Mouse (Mus musculus) kidney, embryonic 16.5 days (tissue): ENCODE results near the gene Usp53. TPM values are rescaled to one million over a fixed set of nuclear protein-coding genes. Genes with fewer than 3 reads are reported as not detected.

ENCODE experiments used
- ATAC-seq: fragments of 200-750 bp; cut with Nextera tagmentation; 2 replicates; pipeline ENCODE4 v1.8.0; 2017; ENCODE audit warnings: moderate TSS enrichment; ENCODE audit not compliant: low FRiP score, low TSS enrichment
- H3K27ac ChIP-seq: fragments of 300-500 bp; sonication (generic); 2 replicates; pipeline ENCODE4 v1.5.1; 2014; ENCODE audit warnings: low read length
- H3K27me3 ChIP-seq: fragments of 300-500 bp; sonication (generic); 2 replicates; pipeline ENCODE4 v1.6.1; 2014; ENCODE audit warnings: low read length, control low read depth, mixed read lengths; ENCODE audit not compliant: insufficient read depth
- H3K36me3 ChIP-seq: fragments of 300-500 bp; sonication (generic); 2 replicates; pipeline ENCODE4 v1.6.1; 2014; ENCODE audit warnings: low read length, control low read depth, mixed read lengths; ENCODE audit not compliant: insufficient read depth
- H3K4me1 ChIP-seq: fragments of 300-500 bp; sonication (generic); 2 replicates; pipeline ENCODE4 v1.6.1; 2014; ENCODE audit warnings: low read length, control low read depth, mixed read lengths; ENCODE audit not compliant: insufficient read depth
- H3K4me2 ChIP-seq: fragments of 300-500 bp; sonication (generic); replicated peaks from 2 replicates; pipeline ENCODE4 v1.6.1; 2014; ENCODE audit warnings: low read depth, low read length
- H3K4me3 ChIP-seq: fragments of 300-500 bp; sonication (generic); 2 replicates; pipeline ENCODE4 v1.5.1; 2014; ENCODE audit warnings: mild to moderate bottlenecking, low read length
- H3K9ac ChIP-seq: fragments of 300-500 bp; sonication (generic); replicated peaks from 2 replicates; pipeline ENCODE4 v1.6.1; 2014; ENCODE audit warnings: low read length
- H3K9me3 ChIP-seq: fragments of 300-500 bp; sonication (generic); 2 replicates; pipeline ENCODE4 v1.6.1; 2016; ENCODE audit warnings: low read length, control low read depth
- whole genome bisulfite sequencing: fragments of 180-500 bp; shearing (Covaris S2); extraction: QIAGEN DNeasy Blood & Tissue Kit; methylation state at CpG from one replicate; pipeline ENCODE4 v1.1.7; 2014; 5-methylcytosine and 5-hydroxymethylcytosine counted together
- microRNA-seq: library from miRNA; unstranded; fragments of <30 nt; microRNA quantifications from one replicate; pipeline ENCODE4, GENCODE M21; 2016
- polyA plus RNA-seq: library from polyadenylated mRNA; unstranded; fragments of >200 nt; fragmentation: Nextera tagmentation; extraction: Ambion mirVana; gene quantifications from 2 replicates; pipeline ENCODE4 v1.2.1, GENCODE M21; 2015

The Usp53 gene
- polyA plus RNA-seq, 1 experiment from 2014 or later, result 14.4 TPM

DNA sequence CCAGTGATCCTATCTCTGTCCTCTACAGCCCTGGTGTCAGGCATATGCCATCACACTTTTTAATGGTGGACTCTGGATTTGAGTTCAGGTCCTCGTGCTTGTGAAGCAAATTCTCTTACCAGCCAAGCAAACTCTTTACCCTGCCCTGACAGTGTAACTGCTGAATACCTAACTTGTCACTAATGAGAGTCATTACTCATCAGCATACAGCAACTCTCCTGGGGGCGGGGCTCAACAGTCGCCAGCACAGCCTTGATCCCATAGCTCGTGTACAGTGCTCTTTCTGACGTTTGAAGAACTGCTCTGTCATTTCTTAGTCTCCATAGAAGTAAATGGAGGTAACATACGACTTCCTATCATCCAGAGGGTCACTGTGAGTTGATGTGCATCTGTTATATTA is 86.1 kb downstream of the Usp53 start:
- Histone ChIP-seq H3K27ac (no peak overlapping the region), H3K9ac (no peak overlapping the region), H3K4me3 (no peak overlapping the region), H3K4me1 (no peaks in the 10 kb centered on the region), H3K4me2 (no peak overlapping the region), H3K27me3 (no peaks in the 10 kb centered on the region), H3K36me3 (no peaks in the 10 kb centered on the region), H3K9me3 (no peaks in the 10 kb centered on the region)
- WGBS, result 58% methylated on average over 6 of the region's 6 CpGs
- no peak for ATAC-seq

DNA sequence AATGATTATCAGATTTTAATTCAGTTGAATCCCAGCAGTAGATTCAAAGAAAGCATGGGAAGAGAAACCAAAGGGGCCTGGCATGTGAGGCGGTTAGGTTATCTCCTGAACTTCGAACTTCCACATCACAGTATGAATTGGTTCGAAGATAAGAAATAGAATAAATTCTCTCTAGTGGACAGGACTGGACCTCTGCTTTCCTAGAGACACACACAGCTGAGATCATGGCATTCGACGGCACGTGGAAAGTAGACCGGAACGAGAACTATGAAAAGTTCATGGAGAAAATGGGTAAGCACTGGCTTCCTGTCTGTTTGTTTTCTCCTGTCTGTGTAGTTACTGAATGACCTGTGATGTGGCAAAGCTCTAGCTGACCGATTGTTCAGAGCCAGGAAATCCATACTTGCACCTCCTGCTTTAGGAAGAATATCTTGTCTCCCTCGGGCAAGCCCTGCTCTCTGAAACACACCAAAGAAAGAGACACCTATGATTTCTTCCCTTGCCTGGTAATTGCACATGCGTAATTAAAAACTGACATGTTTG is 89.0 kb downstream of the Usp53 start:
- WGBS, result 82% methylated on average over 11 of the region's 11 CpGs
- H3K9me3 ChIP-seq, result no peaks in the 10 kb centered on the region
- H3K36me3 ChIP-seq, result no peaks in the 10 kb centered on the region
- H3K9ac ChIP-seq, result no peak overlapping the region
- H3K27ac ChIP-seq, result no peak overlapping the region
- H3K4me1 ChIP-seq, result no peaks in the 10 kb centered on the region
- H3K27me3 ChIP-seq, result no peaks in the 10 kb centered on the region
- ATAC-seq, result no peak
- H3K4me2 ChIP-seq, result no peak overlapping the region
- no peak overlapping the region for H3K4me3 ChIP-seq

DNA sequence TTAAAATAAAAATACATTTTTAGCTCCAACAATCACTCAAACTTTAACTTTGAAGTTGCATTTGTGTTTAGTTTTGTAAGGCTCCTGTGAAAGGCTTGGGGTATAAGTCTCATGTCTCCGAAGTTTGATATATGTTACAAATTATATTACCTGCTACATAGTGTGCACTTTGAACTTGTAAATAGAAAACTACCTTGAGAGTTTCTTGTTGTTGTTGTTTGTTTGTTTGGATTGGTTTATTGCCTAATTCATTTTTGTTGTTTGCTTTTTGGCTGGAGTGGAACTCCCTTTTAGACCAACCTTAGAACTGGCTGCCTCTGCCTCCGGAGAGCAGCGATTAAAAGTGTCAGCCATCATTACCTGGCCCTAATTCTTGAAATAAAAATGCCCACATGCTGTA is 89.5 kb downstream of the Usp53 start, which contains the start of gene Fabp2:
Gene Fabp2 (plus strand): TSS at position 301 of the 400 bp plus-strand sequence.
- no peak within 1 kb of the TSS for H3K27ac ChIP-seq

DNA sequence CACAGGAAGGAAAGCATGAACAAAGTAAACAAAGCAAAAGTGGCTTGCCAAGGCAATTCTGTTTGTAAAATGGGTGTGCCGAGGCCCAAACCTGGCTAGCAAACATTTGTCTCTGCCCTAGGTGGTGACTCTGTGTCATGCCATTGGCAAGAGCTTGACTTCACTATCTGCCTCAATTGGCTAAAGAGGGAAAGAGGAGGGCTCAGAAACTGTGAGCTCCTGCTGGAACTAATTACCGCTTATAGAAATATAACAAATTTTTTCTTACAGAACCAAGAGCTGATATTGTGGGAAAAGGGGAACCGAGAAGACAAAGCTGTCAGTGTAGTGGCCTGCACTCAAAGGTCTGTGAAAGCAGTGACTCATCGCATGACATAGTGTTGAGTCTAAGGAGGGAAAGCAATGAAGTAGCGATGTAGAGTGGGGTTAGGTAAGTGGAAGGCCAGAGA is 95.9 kb downstream of the Usp53 start:
- Histone ChIP-seq H3K9ac (no peak overlapping the region), H3K4me3 (no peak overlapping the region), H3K36me3 (no peaks in the 10 kb centered on the region), H3K4me1 (no peaks in the 10 kb centered on the region), H3K4me2 (no peak overlapping the region), H3K9me3 (no peaks in the 10 kb centered on the region), H3K27ac (no peak overlapping the region), H3K27me3 (no peaks in the 10 kb centered on the region)
- no peak for ATAC-seq
- 80% methylated on average over 5 of the region's 5 CpGs for WGBS

More for the DNA sequence above, 89.5 kb downstream of the Usp53 start, which contains the start of gene Fabp2:
- no peaks in the 10 kb centered on the region for H3K27me3 ChIP-seq
- no peaks in the 10 kb centered on the region for H3K4me1 ChIP-seq
- WGBS, result 87% methylated on average over 3 of the region's 3 CpGs
- no peaks in the 10 kb centered on the region for H3K36me3 ChIP-seq
- no peak within 1 kb of the TSS for H3K4me2 ChIP-seq
- ATAC-seq, result no peak
- H3K9ac ChIP-seq, result no peak within 1 kb of the TSS
- H3K9me3 ChIP-seq, result no peaks in the 10 kb centered on the region
- no peak within 1 kb of the TSS for H3K4me3 ChIP-seq

DNA sequence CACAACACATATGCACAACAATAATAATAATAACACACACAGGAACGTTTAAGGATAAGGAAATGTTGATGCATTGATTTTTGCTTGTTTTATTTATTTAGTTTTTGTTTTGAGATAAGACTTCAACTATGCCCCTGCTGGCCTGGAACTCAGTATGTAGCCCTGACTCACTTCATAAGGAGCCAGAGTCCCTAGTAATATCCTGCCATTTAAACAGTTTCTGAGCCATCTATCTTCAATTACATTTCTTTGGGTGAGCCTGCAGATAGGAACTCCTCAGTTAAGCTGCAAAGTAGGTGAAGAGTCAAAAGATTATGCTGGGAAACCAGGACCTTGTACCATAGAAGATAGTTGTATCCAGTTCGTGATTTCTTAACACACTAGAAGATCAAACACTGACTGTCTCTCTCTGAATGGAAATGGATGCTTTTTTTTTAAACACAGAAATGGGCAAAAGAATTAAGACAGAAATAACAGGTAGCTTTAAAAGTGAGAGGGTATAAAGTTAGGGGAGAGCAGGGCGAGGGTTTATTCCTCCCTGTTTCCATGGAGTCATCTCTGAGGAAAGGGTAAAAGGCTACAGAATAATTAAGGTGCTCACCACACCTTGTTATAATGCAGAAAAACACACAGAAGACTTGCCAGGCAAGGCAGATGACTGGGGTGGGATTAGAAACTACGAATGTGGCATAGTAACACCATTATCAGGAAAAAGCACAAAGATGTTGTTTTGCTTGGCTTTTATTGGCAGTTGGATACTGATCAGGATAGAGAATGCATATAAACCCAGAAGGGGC is 96.6 kb downstream of the Usp53 start:
- no peak overlapping the region for H3K4me2 ChIP-seq
- no peak overlapping the region for H3K9ac ChIP-seq
- no peaks in the 10 kb centered on the region for H3K9me3 ChIP-seq
- no peaks in the 10 kb centered on the region for H3K4me1 ChIP-seq
- H3K27me3 ChIP-seq, result no peaks in the 10 kb centered on the region
- no peak overlapping the region for H3K4me3 ChIP-seq
- no peak for ATAC-seq
- WGBS, result 77% methylated on average over 4 of the region's 4 CpGs
- H3K27ac ChIP-seq, result no peak overlapping the region
- H3K36me3 ChIP-seq, result no peaks in the 10 kb centered on the region

Small RNA genes within 50 kb of the gene (microRNA-seq; reads per million reads assigned to microRNA genes)
- gene Gm22066, result not detected

Other genes with a start within 250 kb of the Usp53 start
- gene Fabp2, start 89.4 kb downstream of the Usp53 start, polyA plus RNA-seq, result 0.34 TPM in 1 of 2 replicates, not detected in the other
- not detected in 2 replicates for gene Gm10959, start 65.2 kb downstream of the Usp53 start, polyA plus RNA-seq
- 85.2 and 87.2 TPM in 2 replicates for gene 1810037I17Rik, start 60.3 kb downstream of the Usp53 start, polyA plus RNA-seq
- 0.99 and 1.3 TPM in 2 replicates for gene Myoz2, start 50.5 kb upstream of the Usp53 start, polyA plus RNA-seq